ENCODE assay signal across 11 mouse cellular contexts in the genomic region with DNA sequence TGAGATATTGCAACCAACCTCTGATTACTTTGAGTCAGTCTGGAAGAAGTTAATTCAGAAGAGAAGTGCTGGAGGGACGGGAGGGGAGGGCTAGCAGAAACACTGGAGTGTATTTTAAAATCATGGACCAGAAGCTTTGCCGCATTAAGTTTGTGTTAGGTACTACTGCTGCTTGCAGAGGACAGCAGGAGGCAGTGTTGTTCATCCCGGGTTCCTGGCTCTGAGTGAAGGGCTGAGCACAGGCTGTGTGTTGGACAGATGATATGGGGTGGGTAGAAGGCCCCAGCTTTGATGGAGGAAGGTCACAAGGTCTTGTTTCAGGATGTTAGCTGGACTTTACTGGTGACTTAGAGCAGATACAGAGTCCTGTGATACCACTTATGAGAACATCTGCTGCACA.
A peak's percentile ranks its signal among the peaks of the same experiment; 100 is the strongest.
DNase-seq lines count a peak whose midpoint lies in the region; ATAC-seq lines count a peak whose summit lies in the region.
"Had no signal": no experiment of that assay in that cellular context is flagged by ENCODE, and none has a peak within 500 bp of the region (broad histone marks: within the 10 kb centered on the region; RNA-seq: fewer than 3 reads in every experiment).

No protein-coding gene starts in this region.

- no peaks in the 10 kb centered on the region for H3K36me3 ChIP-seq in limb, embryonic 11.5 days (ENCODE audit: control insufficient read depth, insufficient read depth, low read length)
- H3K36me3 ChIP-seq in limb, embryonic 10.5 days = no peaks in the 10 kb centered on the region
- H3K36me3 ChIP-seq in splenic B cell, adult 2 months (ENCODE audit: control insufficient read depth, insufficient read depth, low read length, poor library complexity, severe bottlenecking) = no peaks in the 10 kb centered on the region

- H3K27ac ChIP-seq in limb, embryonic 11.5 days (replicated peaks; ENCODE audit: low read depth, low read length) = no peak overlapping the region
- no peak overlapping the region for H3K27ac ChIP-seq in limb, embryonic 10.5 days
- H3K27ac ChIP-seq: macrophage had no signal

- H3K9ac ChIP-seq in limb, embryonic 11.5 days (ENCODE audit: low read length) = no peak overlapping the region

- no peaks in the 10 kb centered on the region for H3K9me3 ChIP-seq in limb, embryonic 11.5 days (ENCODE audit: control insufficient read depth, low read length)
- no peaks in the 10 kb centered on the region for H3K9me3 ChIP-seq in limb, embryonic 10.5 days (replicated peaks)

- peak; percentile 38 for DNase-seq in adrenal gland, postnatal 14 days
- no peak for DNase-seq in adrenal gland, adult 8-10 months
- peak; percentile 46 for DNase-seq in limb, embryonic 11.5 days (ENCODE audit: low spot score)
- no peak for DNase-seq in limb, embryonic 10.5 days (ENCODE audit: low spot score)
- peak; percentile 16 for DNase-seq in ZHBTc4 (ENCODE audit: low read depth, low spot score)
- peak; percentile 10 for DNase-seq in splenic B cell, adult 2 months (ENCODE audit: low read depth, low spot score)
- no peak for DNase-seq in spleen, adult 18-20 months
- no peak for DNase-seq in frontal cortex, postnatal 14 days (ENCODE audit: low spot score in 2 of 2)
- DNase-seq: heart, postnatal 36 days; layer of hippocampus, postnatal 36 days had no signal

- no peaks in the 10 kb centered on the region for H3K27me3 ChIP-seq in limb, embryonic 11.5 days (ENCODE audit: control insufficient read depth, insufficient read depth, low read length)
- peaks cover 18% of the 10 kb centered on the region for H3K27me3 ChIP-seq in limb, embryonic 10.5 days (ENCODE audit: low read depth, poor library complexity, severe bottlenecking)
- H3K27me3 ChIP-seq in splenic B cell, adult 2 months (ENCODE audit: control insufficient read depth, insufficient read depth, low read length, poor library complexity, severe bottlenecking) = no peaks in the 10 kb centered on the region

- 47% methylated on average over 3 of the region's 3 CpGs for WGBS in limb, embryonic 11.5 days
- WGBS in limb, embryonic 10.5 days = 65% methylated on average over 3 of the region's 3 CpGs

- no peak overlapping the region for H3K4me2 ChIP-seq in limb, embryonic 11.5 days (ENCODE audit: low read depth, severe bottlenecking)

- no peaks in the 10 kb centered on the region; the same call in 1 of the 2 replicates for H3K4me1 ChIP-seq in limb, embryonic 11.5 days (ENCODE audit: control insufficient read depth, insufficient read depth, low read length)
- H3K4me1 ChIP-seq in limb, embryonic 10.5 days = peaks cover 35% of the 10 kb centered on the region

- no peak for ATAC-seq in limb, embryonic 11.5 days (ENCODE audit: insufficient number of reproducible peaks, low FRiP score, low TSS enrichment, low read depth)

- no peak overlapping the region for H3K4me3 ChIP-seq in limb, embryonic 11.5 days (ENCODE audit: low read depth, low read length)
- H3K4me3 ChIP-seq in limb, embryonic 10.5 days = no peak overlapping the region

Comparison
In these comparisons a context has a peak if more than half of its experiments do, and no peak if none do; other contexts are left out.
1. DNase-seq: peak in adrenal gland, postnatal 14 days (single experiment), limb, embryonic 11.5 days (single experiment), ZHBTc4 (single experiment) and splenic B cell, adult 2 months (single experiment); none in adrenal gland, adult 8-10 months (single experiment), limb, embryonic 10.5 days (single experiment), spleen, adult 18-20 months (0 of 2) and frontal cortex, postnatal 14 days (0 of 2).